In the genomic region with DNA sequence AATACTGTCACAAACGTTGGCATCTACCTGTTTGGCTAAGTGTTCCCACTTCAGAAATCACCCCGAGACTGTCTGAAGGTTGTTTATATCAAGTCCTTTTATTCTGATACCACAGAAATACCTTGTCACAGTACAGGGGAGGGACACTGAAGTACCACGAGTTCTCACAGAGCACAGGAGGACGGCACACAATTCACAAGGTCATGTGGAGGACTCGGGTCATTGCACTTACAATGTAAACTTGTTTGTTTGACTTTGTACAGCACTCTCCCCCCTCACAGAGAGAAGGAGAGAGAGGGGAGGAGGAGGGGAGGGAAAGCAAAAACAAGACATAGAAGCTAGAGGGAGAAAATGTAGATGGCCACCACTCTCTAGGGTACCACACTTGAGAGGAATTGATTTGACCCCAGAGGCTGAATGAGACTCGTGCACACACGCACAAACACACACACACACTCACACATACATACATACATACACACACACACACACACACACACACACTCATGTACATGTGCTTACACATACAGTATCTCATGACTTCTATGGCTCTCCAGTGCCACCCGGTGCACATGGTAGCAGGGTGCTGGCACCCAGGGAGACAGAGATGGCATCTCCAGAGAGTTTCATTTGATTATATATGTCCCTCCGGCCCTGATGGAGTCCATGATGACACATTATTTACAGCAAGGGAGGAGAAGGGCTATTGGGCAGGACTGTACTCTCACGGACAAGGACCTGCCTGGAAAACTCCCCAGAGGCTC, we compare ENCODE assay signal across 10 mouse cellular contexts. TPM values are rescaled to one million over a fixed set of nuclear protein-coding genes. Genes with fewer than 3 reads are reported as not detected.
DNase-seq lines count a peak whose midpoint lies in the region; ATAC-seq and TF ChIP-seq lines count a peak whose summit lies in the region.
"Had no signal": no experiment of that assay in that cellular context is flagged by ENCODE, and none has a peak within 500 bp of the region (broad histone marks: within the 10 kb centered on the region; RNA-seq: fewer than 3 reads in every experiment).

No protein-coding gene starts in this region.

- 0 out of 2 replicates have a peak overlapping the region, but pooled peaks have one; percentile 7 for H3K9ac ChIP-seq in heart, embryonic 16.5 days (ENCODE audit: low read length)
- H3K9ac ChIP-seq in neural tube, embryonic 13.5 days = peak overlapping the region; percentile 26; the same call in 1 of the 2 replicates
- H3K9ac ChIP-seq in limb, embryonic 13.5 days = 0 out of 2 replicates have a peak overlapping the region, but pooled peaks have one; percentile 21
- no peak overlapping the region for H3K9ac ChIP-seq in stomach, postnatal 0 days (ENCODE audit: low read length)

- no peak overlapping the region for H3K4me2 ChIP-seq in heart, embryonic 16.5 days (ENCODE audit: low read depth, low read length)
- no peak overlapping the region for H3K4me2 ChIP-seq in neural tube, embryonic 13.5 days
- H3K4me2 ChIP-seq in limb, embryonic 13.5 days (replicated peaks) = peak overlapping the region; percentile 99; the same call in 1 of the 2 replicates
- no peak overlapping the region for H3K4me2 ChIP-seq in stomach, postnatal 0 days (replicated peaks; ENCODE audit: low read depth)

- intact Hi-C loops in heart, postnatal 36 days (cut with DNase I) = loop anchor here (1.0 to 2.0 kb wide), 3 partner anchors 33 to 189 kb away; no protein-coding TSS in a partner anchor

- no peaks in the 10 kb centered on the region for H3K9me3 ChIP-seq in heart, embryonic 16.5 days (replicated peaks; ENCODE audit: control insufficient read depth, low read length)
- H3K9me3 ChIP-seq in neural tube, embryonic 13.5 days = no peaks in the 10 kb centered on the region
- no peaks in the 10 kb centered on the region for H3K9me3 ChIP-seq in limb, embryonic 13.5 days
- no peaks in the 10 kb centered on the region for H3K9me3 ChIP-seq in stomach, postnatal 0 days (ENCODE audit: control insufficient read depth, low read length)

- H3K27me3 ChIP-seq in heart, embryonic 16.5 days (ENCODE audit: control insufficient read depth, insufficient read depth, low read length) = no peaks in the 10 kb centered on the region
- no peaks in the 10 kb centered on the region for H3K27me3 ChIP-seq in neural tube, embryonic 13.5 days
- no peaks in the 10 kb centered on the region for H3K27me3 ChIP-seq in limb, embryonic 13.5 days
- no peaks in the 10 kb centered on the region for H3K27me3 ChIP-seq in stomach, postnatal 0 days (ENCODE audit: control insufficient read depth, insufficient read depth, low read length)

- ATAC-seq in heart, embryonic 16.5 days (replicated peaks; ENCODE audit: extremely low read depth, insufficient read depth, low FRiP score) = no peak
- no peak for ATAC-seq in neural tube, embryonic 13.5 days (ENCODE audit: low read depth)
- ATAC-seq in limb, embryonic 13.5 days (ENCODE audit: low FRiP score, low read depth) = no peak
- ATAC-seq in stomach, postnatal 0 days (ENCODE audit: low FRiP score, low TSS enrichment) = peak; percentile 15; the same call in 1 of the 2 replicates

- no peak for TF ChIP-seq EP300 in stomach, postnatal 0 days (optimal IDR thresholded peaks at IDR 0.05)

- DNase-seq in heart, postnatal 36 days = no peak
- no peak for DNase-seq in neural tube, embryonic 10.5 days (ENCODE audit: extremely low spot score, low spot score)
- DNase-seq in stomach, postnatal 0 days (ENCODE audit: low spot score) = no peak
- no peak for DNase-seq in layer of hippocampus, adult 18-20 months (ENCODE audit: low spot score in 2 of 2)
- DNase-seq in lung, postnatal 14 days = no peak
- DNase-seq: right cerebral cortex, postnatal 25 days had no signal

- peaks cover 20% of the 10 kb centered on the region; the same call in 1 of the 2 replicates for H3K4me1 ChIP-seq in heart, embryonic 16.5 days (ENCODE audit: control insufficient read depth, insufficient read depth, low read length)
- peaks cover 34% of the 10 kb centered on the region for H3K4me1 ChIP-seq in neural tube, embryonic 13.5 days (replicated peaks)
- peaks cover 29% of the 10 kb centered on the region for H3K4me1 ChIP-seq in limb, embryonic 13.5 days
- H3K4me1 ChIP-seq in stomach, postnatal 0 days (replicated peaks; ENCODE audit: control insufficient read depth, insufficient read depth) = no peaks in the 10 kb centered on the region

- TF ChIP-seq CTCF in stomach, postnatal 0 days (IDR thresholded peaks at IDR 0.05; ENCODE audit: low read depth) = peak; percentile 18; the same call in 1 of the 2 replicates

- peaks cover 2% of the 10 kb centered on the region; the same call in 1 of the 2 replicates for H3K36me3 ChIP-seq in heart, embryonic 16.5 days (ENCODE audit: control insufficient read depth, insufficient read depth)
- peaks cover 47% of the 10 kb centered on the region for H3K36me3 ChIP-seq in neural tube, embryonic 13.5 days
- H3K36me3 ChIP-seq in limb, embryonic 13.5 days = peaks cover 17% of the 10 kb centered on the region
- H3K36me3 ChIP-seq in stomach, postnatal 0 days (ENCODE audit: control insufficient read depth, insufficient read depth, low read length) = peaks cover 6% of the 10 kb centered on the region; the same call in 1 of the 2 replicates

- WGBS in heart, embryonic 16.5 days = 55% methylated on average over 10 of the region's 10 CpGs
- 63% methylated on average over 10 of the region's 10 CpGs for WGBS in neural tube, embryonic 13.5 days
- WGBS in limb, embryonic 13.5 days = 73% methylated on average over 10 of the region's 10 CpGs
- WGBS in stomach, postnatal 0 days = 49% methylated on average over 10 of the region's 10 CpGs

- no peak overlapping the region for H3K4me3 ChIP-seq in heart, embryonic 16.5 days (ENCODE audit: low read length)
- H3K4me3 ChIP-seq in neural tube, embryonic 13.5 days = no peak overlapping the region
- H3K4me3 ChIP-seq in limb, embryonic 13.5 days = no peak overlapping the region
- no peak overlapping the region for H3K4me3 ChIP-seq in stomach, postnatal 0 days (ENCODE audit: low read depth, low read length)

- H3K27ac ChIP-seq in heart, embryonic 16.5 days (ENCODE audit: low read length) = peak overlapping the region; percentile 41; the same call in 1 of the 2 replicates
- H3K27ac ChIP-seq in neural tube, embryonic 13.5 days (replicated peaks) = no peak overlapping the region
- no peak overlapping the region for H3K27ac ChIP-seq in limb, embryonic 13.5 days
- H3K27ac ChIP-seq in stomach, postnatal 0 days (replicated peaks) = 0 out of 2 replicates have a peak overlapping the region, but pooled peaks have one; percentile 14

RNA-seq across cellular contexts. Expression of gene Apeh, which starts 1.7 kb away (rescaled TPM):
- 54.5 and 57.0 TPM in 2 replicates for polyA plus RNA-seq in heart, embryonic 16.5 days (2015; fragmentation: Nextera tagmentation; extraction: Ambion mirVana)
- total RNA-seq in heart, postnatal 36 days (2021) = 10 to 100 TPM; 38.6 to 50.2 TPM
- 48.6 and 64.1 TPM in 2 replicates for polyA plus RNA-seq in neural tube, embryonic 13.5 days (2015; fragmentation: Nextera tagmentation; extraction: Ambion mirVana)
- polyA plus RNA-seq in limb, embryonic 13.5 days (2015; fragmentation: Nextera tagmentation; extraction: Ambion mirVana) = 42.5 and 47.3 TPM in 2 replicates
- polyA plus RNA-seq in stomach, postnatal 0 days (2015; fragmentation: Nextera tagmentation; extraction: Ambion mirVana) = 35.4 and 38.4 TPM in 2 replicates
- total RNA-seq in layer of hippocampus, adult 18-20 months (2021) = 10 to 100 TPM; 27.0 to 35.7 TPM

RNA-seq across cellular contexts. Expression of gene Rnf123, which starts 13.0 kb away (rescaled TPM):
- 31.3 and 34.7 TPM in 2 replicates for polyA plus RNA-seq in heart, embryonic 16.5 days (2015; fragmentation: Nextera tagmentation; extraction: Ambion mirVana)
- total RNA-seq in heart, postnatal 36 days (2021) = 10 to 100 TPM; 94.2 to 97.4 TPM
- 43.8 and 44.0 TPM in 2 replicates for polyA plus RNA-seq in neural tube, embryonic 13.5 days (2015; fragmentation: Nextera tagmentation; extraction: Ambion mirVana)
- polyA plus RNA-seq in limb, embryonic 13.5 days (2015; fragmentation: Nextera tagmentation; extraction: Ambion mirVana) = 31.2 and 35.2 TPM in 2 replicates
- 13.8 and 15.7 TPM in 2 replicates for polyA plus RNA-seq in stomach, postnatal 0 days (2015; fragmentation: Nextera tagmentation; extraction: Ambion mirVana)
- total RNA-seq in layer of hippocampus, adult 18-20 months (2021) = 100 to 1,000 TPM in 1 of 2 experiments, 10 to 100 TPM in 1; 87.8 to 104 TPM

RNA-seq across cellular contexts. Expression of gene Mst1, which starts 15.9 kb away (rescaled TPM):
- polyA plus RNA-seq in heart, embryonic 16.5 days (2015; fragmentation: Nextera tagmentation; extraction: Ambion mirVana) = 0.44 and 0.53 TPM in 2 replicates
- not detected for total RNA-seq in heart, postnatal 36 days (2021)
- 0.18 TPM in 1 of 2 replicates, not detected in the other for polyA plus RNA-seq in neural tube, embryonic 13.5 days (2015; fragmentation: Nextera tagmentation; extraction: Ambion mirVana)
- polyA plus RNA-seq in limb, embryonic 13.5 days (2015; fragmentation: Nextera tagmentation; extraction: Ambion mirVana) = 0.20 and 0.51 TPM in 2 replicates
- polyA plus RNA-seq in stomach, postnatal 0 days (2015; fragmentation: Nextera tagmentation; extraction: Ambion mirVana) = 4.4 and 4.8 TPM in 2 replicates
- not detected for total RNA-seq in layer of hippocampus, adult 18-20 months (2021)
- total RNA-seq: left cerebral cortex, postnatal 14 days had no signal

RNA-seq across cellular contexts. Expression of gene Amigo3, which starts 43.2 kb away (rescaled TPM):
- 1.9 and 2.4 TPM in 2 replicates for polyA plus RNA-seq in heart, embryonic 16.5 days (2015; fragmentation: Nextera tagmentation; extraction: Ambion mirVana)
- 1 to 10 TPM; 1.1 to 1.4 TPM for total RNA-seq in heart, postnatal 36 days (2021)
- polyA plus RNA-seq in neural tube, embryonic 13.5 days (2015; fragmentation: Nextera tagmentation; extraction: Ambion mirVana) = 2.8 and 3.0 TPM in 2 replicates
- 3.1 and 4.4 TPM in 2 replicates for polyA plus RNA-seq in limb, embryonic 13.5 days (2015; fragmentation: Nextera tagmentation; extraction: Ambion mirVana)
- 2.8 and 2.9 TPM in 2 replicates for polyA plus RNA-seq in stomach, postnatal 0 days (2015; fragmentation: Nextera tagmentation; extraction: Ambion mirVana)
- total RNA-seq in layer of hippocampus, adult 18-20 months (2021) = 1 to 10 TPM; 2.3 to 2.5 TPM

RNA-seq across cellular contexts. Expression of gene Gmppb, which starts 47.1 kb away (rescaled TPM):
- polyA plus RNA-seq in heart, embryonic 16.5 days (2015; fragmentation: Nextera tagmentation; extraction: Ambion mirVana) = 21.6 and 26.0 TPM in 2 replicates
- 10 to 100 TPM in 1 of 2 experiments, 1 to 10 TPM in 1; 8.4 to 10.4 TPM for total RNA-seq in heart, postnatal 36 days (2021)
- 21.9 and 25.3 TPM in 2 replicates for polyA plus RNA-seq in neural tube, embryonic 13.5 days (2015; fragmentation: Nextera tagmentation; extraction: Ambion mirVana)
- polyA plus RNA-seq in limb, embryonic 13.5 days (2015; fragmentation: Nextera tagmentation; extraction: Ambion mirVana) = 34.1 and 36.2 TPM in 2 replicates
- polyA plus RNA-seq in stomach, postnatal 0 days (2015; fragmentation: Nextera tagmentation; extraction: Ambion mirVana) = 48.5 and 49.5 TPM in 2 replicates
- total RNA-seq in layer of hippocampus, adult 18-20 months (2021) = 10 to 100 TPM; 15.5 to 17.2 TPM

Comparison
In these comparisons a context has a peak if more than half of its experiments do, and no peak if none do; other contexts are left out.
1. H3K27ac ChIP-seq: peak in heart, embryonic 16.5 days (single experiment) and stomach, postnatal 0 days (single experiment); none in neural tube, embryonic 13.5 days (single experiment) and limb, embryonic 13.5 days (single experiment).